Mouse (Mus musculus): ENCODE results near the gene Itgb4. TPM values are rescaled to one million over a fixed set of nuclear protein-coding genes. Genes with fewer than 3 reads are reported as not detected.

The Itgb4 gene
- polyA plus RNA-seq, 1 experiment from 2014 or later: 1.3 TPM

DNA sequence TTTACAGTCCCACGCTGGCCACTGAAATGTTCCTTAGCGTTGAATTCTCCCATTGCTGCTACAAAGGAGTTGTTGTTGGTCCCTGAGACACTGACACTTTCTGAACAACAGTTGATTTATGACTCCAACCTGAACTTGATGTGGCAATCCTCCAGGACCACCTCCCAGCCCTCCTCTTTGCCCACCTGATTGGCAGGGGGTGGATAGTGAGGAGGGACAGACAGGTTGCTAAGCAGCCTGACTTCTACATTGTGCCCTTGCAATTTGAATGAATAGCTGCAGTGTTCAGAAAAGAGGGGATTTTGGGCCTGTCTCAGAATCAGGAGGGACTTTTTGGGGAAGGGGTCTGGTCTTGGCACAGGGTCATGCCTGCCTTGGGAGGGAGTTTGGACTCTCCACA, 23.8 kb upstream of the Itgb4 start:
- H3K27me3 ChIP-seq: 0 out of 2 replicates have a peak, but pooled peaks cover 5% of the 10 kb centered on the region
- H3K4me2 ChIP-seq (replicated peaks): no peak overlapping the region
- no peaks in the 10 kb centered on the region for H3K9me3 ChIP-seq
- peaks cover 87% of the 10 kb centered on the region for H3K36me3 ChIP-seq
- H3K4me1 ChIP-seq: peaks cover 6% of the 10 kb centered on the region
- H3K27ac ChIP-seq (replicated peaks): no peak overlapping the region
- WGBS: 92% methylated on average over 2 of the region's 2 CpGs
- no peak overlapping the region for H3K4me3 ChIP-seq
- H3K9ac ChIP-seq (replicated peaks): no peak overlapping the region
- ATAC-seq (ENCODE audit: low FRiP score, low read depth): no peak

DNA sequence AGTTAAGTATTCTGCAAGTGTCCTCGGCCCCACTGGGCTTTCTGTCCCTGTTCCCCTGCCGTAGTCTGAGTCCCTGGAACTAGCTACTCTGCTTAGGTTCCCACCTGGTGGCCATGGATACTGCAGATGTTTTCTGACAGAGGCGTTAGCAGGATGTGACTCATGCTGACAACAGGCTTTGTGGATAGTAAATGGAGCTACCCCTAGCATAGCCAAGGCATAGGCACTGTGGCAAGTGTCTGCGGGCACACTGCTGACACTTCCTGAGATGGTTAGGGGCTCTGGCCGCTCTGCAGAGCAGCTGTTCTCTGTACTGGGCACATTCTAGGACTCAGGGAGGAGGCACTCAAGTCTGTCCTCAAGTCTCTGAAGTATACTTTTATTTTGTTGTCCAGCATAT, 19.8 kb upstream of the Itgb4 start:
- Histone ChIP-seq H3K9ac (replicated peaks) (no peak overlapping the region), H3K27me3 (0 out of 2 replicates have a peak, but pooled peaks cover 13% of the 10 kb centered on the region), H3K4me2 (replicated peaks) (no peak overlapping the region), H3K4me1 (peaks cover 18% of the 10 kb centered on the region), H3K9me3 (no peaks in the 10 kb centered on the region), H3K4me3 (no peak overlapping the region), H3K27ac (replicated peaks) (no peak overlapping the region), H3K36me3 (peaks cover 83% of the 10 kb centered on the region)
- no peak for ATAC-seq (ENCODE audit: low FRiP score, low read depth)
- WGBS: 92% methylated on average over 5 of the region's 5 CpGs

DNA sequence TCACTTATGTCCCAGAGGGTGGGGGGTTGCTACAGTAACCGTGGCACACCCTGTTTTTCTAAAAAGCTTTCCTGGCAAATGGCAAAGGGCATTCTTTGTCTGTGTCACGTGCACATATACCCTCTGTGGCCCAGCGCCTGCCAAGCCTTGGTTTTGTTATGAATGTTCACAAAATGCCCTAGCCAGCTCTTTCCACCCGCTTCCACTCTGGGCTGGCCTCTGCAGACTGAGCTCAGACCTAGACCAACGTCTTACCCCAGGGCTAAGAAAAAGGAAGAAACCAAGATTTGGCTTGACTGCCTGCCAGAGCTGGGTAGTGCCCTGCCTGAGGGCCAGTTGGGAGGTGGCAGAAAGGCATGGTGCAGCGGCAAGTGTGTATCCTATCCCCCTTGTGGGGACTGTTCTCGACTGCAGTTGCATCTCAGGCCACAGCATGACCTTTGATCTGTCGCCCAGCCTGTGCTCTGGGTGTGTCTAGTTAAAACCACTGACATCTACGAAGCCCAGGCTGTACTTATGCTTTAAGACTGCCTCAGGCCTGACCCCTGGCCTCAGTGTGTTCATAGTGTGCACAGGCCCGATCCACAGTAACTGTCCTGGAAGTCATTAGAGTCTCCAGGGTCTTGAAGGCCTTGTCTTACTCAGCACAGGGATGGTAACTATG, 19.2 kb upstream of the Itgb4 start:
- H3K36me3 ChIP-seq: peaks cover 84% of the 10 kb centered on the region
- no peak overlapping the region for H3K27ac ChIP-seq (replicated peaks)
- H3K27me3 ChIP-seq: 0 out of 2 replicates have a peak, but pooled peaks cover 13% of the 10 kb centered on the region
- H3K4me1 ChIP-seq: peaks cover 18% of the 10 kb centered on the region
- no peak overlapping the region for H3K4me2 ChIP-seq (replicated peaks)
- no peak for ATAC-seq (ENCODE audit: low FRiP score, low read depth)
- whole genome bisulfite sequencing: 73% methylated on average over 10 of the region's 10 CpGs
- H3K4me3 ChIP-seq: no peak overlapping the region
- H3K9me3 ChIP-seq: no peaks in the 10 kb centered on the region
- H3K9ac ChIP-seq (replicated peaks): no peak overlapping the region

GRCm38 (mm10) chr11:115956453-115956852, 18.1 kb upstream of the Itgb4 start:
- no peak for ATAC-seq (ENCODE audit: low FRiP score, low read depth)
- Histone ChIP-seq H3K9ac (replicated peaks) (no peak overlapping the region), H3K4me1 (peaks cover 18% of the 10 kb centered on the region), H3K36me3 (peaks cover 85% of the 10 kb centered on the region), H3K9me3 (no peaks in the 10 kb centered on the region), H3K27me3 (0 out of 2 replicates have a peak, but pooled peaks cover 13% of the 10 kb centered on the region), H3K4me2 (replicated peaks) (0 out of 2 replicates have a peak overlapping the region, but pooled peaks have one; percentile 7), H3K27ac (replicated peaks) (peak overlapping the region; percentile 42; the same call in 1 of the 2 replicates), H3K4me3 (no peak overlapping the region)
- WGBS: 13% methylated on average over 4 of the region's 4 CpGs

DNA sequence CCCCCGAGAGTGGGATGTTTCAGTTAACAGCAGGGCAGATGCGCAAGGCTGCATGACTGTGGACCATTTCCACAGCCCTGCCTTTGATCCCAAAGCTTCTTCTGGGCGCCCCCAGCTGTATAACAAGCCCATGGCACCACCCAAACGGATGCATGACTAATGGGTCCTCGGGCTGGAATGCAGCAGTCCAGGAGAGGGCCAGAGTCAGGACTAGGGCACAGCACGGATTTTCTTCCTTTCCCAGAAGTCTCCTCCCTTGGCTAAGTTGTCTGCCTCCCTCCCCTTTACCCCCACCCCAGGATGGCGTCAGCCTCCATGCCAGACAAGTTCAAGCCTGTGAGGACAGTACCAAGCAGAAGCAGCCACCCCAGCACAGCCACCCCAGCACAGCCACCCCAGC, 16.5 kb upstream of the Itgb4 start:
- H3K4me2 ChIP-seq (replicated peaks): no peak overlapping the region
- WGBS: 76% methylated on average over 7 of the region's 7 CpGs
- H3K27ac ChIP-seq (replicated peaks): no peak overlapping the region
- no peak for ATAC-seq (ENCODE audit: low FRiP score, low read depth)
- H3K9me3 ChIP-seq: no peaks in the 10 kb centered on the region
- peaks cover 85% of the 10 kb centered on the region for H3K36me3 ChIP-seq
- H3K4me1 ChIP-seq: peaks cover 18% of the 10 kb centered on the region
- H3K4me3 ChIP-seq: no peak overlapping the region
- H3K27me3 ChIP-seq: 0 out of 2 replicates have a peak, but pooled peaks cover 13% of the 10 kb centered on the region
- H3K9ac ChIP-seq (replicated peaks): no peak overlapping the region

DNA sequence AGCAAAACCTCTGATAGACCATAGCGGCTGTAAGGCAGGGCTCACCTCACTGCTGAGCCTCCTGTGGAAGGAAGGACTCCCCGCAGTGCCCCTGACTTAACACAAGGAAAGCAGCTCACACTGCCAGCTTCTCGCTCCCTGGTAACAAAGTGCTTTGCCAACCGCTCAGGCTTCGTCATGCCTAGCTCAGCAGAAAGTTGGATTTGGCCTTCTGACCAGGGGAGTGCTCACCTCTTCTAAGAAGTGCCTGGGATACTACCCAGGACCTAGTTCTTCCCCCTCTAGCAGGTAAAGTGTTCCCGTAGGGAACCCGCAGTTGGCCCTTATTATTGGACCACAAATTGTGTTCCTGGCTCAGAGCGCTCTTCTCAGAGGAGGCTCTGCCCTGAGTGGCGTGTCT, 15.5 kb upstream of the Itgb4 start:
- WGBS: 97% methylated on average over 9 of the region's 9 CpGs
- no peak for ATAC-seq (ENCODE audit: low FRiP score, low read depth)

DNA sequence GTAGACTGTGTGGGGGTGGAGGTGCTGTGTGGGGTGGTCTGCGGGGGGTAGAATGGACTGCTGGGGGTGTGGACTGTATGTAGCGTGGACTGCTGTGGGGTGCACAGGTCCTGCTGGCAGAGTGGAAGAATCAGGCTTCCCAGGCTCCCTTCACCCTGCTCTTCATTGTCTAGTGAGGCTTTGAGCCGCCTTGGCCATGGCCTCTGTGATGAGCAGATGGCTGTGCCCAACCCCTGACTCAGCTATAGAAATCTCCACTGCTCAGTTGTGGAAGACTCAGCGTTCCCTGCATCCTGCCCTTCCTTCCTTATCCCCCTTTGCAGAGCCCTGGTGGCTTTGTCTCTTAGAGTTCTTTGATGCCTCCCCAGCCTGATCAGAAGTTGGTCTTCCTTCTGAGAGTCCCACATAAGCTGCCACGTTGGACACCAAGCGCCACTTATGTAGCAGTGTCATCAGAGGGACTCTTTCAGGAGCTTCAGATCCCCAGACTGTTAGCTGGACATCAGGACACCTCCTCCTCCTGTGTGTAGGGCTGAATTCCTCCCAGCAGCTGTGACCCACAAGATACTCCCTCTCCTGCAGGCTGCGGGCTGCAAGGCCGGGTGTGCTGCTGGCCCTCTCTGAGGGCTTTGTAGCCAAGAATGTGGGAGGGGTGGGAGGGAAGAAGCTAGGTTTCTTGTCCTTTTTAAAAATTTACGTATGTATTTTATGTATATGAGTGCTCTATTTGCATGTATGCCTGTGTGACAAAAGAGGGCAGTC, 11.7 kb upstream of the Itgb4 start:
- no peak for ATAC-seq (ENCODE audit: low FRiP score, low read depth)
- no peak overlapping the region for H3K4me2 ChIP-seq (replicated peaks)
- H3K9me3 ChIP-seq: no peaks in the 10 kb centered on the region
- WGBS: 89% methylated on average over 9 of the region's 9 CpGs
- H3K4me1 ChIP-seq: no peaks in the 10 kb centered on the region
- peaks cover 92% of the 10 kb centered on the region for H3K36me3 ChIP-seq
- 0 out of 2 replicates have a peak, but pooled peaks cover under 1% of the 10 kb centered on the region for H3K27me3 ChIP-seq
- no peak overlapping the region for H3K4me3 ChIP-seq
- H3K27ac ChIP-seq (replicated peaks): no peak overlapping the region
- no peak overlapping the region for H3K9ac ChIP-seq (replicated peaks)

More for the DNA sequence above, 15.5 kb upstream of the Itgb4 start:
- H3K27me3 ChIP-seq: 0 out of 2 replicates have a peak, but pooled peaks cover 13% of the 10 kb centered on the region
- H3K27ac ChIP-seq (replicated peaks): no peak overlapping the region
- H3K4me2 ChIP-seq (replicated peaks): no peak overlapping the region
- no peaks in the 10 kb centered on the region for H3K9me3 ChIP-seq
- H3K36me3 ChIP-seq: peaks cover 85% of the 10 kb centered on the region
- H3K4me1 ChIP-seq: peaks cover 18% of the 10 kb centered on the region
- H3K4me3 ChIP-seq: no peak overlapping the region
- H3K9ac ChIP-seq (replicated peaks): no peak overlapping the region

- Histone ChIP-seq H3K9ac (replicated peaks) (no peak overlapping the region), H3K4me3 (no peak overlapping the region), H3K36me3 (peaks cover 72% of the 10 kb centered on the region), H3K27ac (replicated peaks) (no peak overlapping the region), H3K4me1 (no peaks in the 10 kb centered on the region), H3K27me3 (no peaks in the 10 kb centered on the region), H3K4me2 (replicated peaks) (no peak overlapping the region), H3K9me3 (no peaks in the 10 kb centered on the region)
- WGBS: 93% methylated on average over 10 of the region's 10 CpGs
- ATAC-seq (ENCODE audit: low FRiP score, low read depth): no peak
Observed at GRCm38 (mm10) chr11:115964977-115965604, 9.4 kb upstream of the Itgb4 start.

DNA sequence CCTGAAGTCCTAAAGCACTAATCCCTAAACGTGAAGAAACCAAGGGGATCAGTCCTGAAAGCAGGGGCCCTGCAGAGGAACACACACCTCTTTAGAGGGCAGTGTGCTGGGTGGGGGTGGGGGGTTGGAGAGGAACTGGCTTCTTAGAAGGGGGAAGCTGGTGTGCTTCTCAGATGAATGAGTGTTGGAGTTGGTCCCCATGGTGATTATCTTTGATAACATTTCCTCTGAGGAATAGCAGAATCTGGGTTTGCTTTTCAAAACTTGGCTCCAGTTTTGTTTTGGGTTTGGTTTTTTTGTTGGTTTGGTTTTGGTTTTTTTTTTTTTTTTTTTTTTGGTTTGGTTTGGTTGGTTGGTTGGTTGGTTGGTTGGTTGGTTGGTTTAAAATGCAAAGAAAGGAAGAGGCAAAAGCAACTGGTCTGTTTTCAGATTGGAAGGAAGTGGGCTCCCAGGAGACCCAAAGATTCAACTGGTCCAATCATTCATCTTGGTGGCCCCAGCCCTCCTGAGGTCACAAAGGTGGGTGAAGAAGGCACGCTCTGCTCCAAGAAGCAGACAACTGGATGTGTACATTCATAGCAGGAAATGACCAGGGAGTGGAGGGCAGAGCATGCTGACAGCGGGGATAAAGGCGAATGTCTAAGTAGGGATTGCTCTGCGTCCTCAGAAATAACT, 5.6 kb upstream of the Itgb4 start:
- no peak overlapping the region for H3K9ac ChIP-seq (replicated peaks)
- H3K36me3 ChIP-seq: peaks cover 34% of the 10 kb centered on the region
- H3K27me3 ChIP-seq: peaks cover 11% of the 10 kb centered on the region
- ATAC-seq (ENCODE audit: low FRiP score, low read depth): no peak
- no peak overlapping the region for H3K4me2 ChIP-seq (replicated peaks)
- 0 out of 2 replicates have a peak, but pooled peaks cover 2% of the 10 kb centered on the region for H3K4me1 ChIP-seq
- no peak overlapping the region for H3K4me3 ChIP-seq
- no peak overlapping the region; the same call in 1 of the 2 replicates for H3K27ac ChIP-seq (replicated peaks)
- 68% methylated on average over 5 of the region's 5 CpGs for WGBS
- no peaks in the 10 kb centered on the region for H3K9me3 ChIP-seq

DNA sequence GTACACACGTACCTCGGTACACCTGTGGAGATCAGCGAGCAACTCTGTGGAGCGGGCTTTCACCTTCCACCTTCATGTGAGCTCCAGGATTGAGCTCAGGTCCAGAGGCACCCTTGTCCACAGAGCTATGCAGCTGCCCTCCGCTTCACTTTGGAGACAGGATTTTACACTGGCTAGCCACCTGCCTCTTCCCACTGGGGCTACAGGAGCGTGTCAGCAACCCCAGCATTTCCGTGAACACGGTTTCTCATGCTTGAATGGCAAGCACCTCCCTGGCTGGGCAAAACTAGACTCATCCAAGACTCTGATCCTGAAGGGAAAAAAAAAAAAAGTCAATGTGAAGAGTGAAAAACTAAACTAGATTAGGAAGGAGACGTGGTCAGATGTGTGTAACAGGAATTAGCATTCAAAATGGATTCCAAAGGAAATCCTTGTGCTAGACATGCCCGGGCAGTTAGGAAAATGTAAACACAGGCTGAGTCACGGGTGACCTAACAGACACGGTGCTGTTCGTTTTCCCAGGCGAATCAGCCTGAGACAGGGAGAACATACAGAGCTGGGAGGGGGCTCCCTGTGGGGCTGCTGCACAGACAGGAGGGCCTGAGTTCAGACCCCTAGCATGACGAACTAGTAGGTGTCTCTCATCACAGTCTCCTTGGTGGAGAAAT, 4.4 kb upstream of the Itgb4 start:
- Histone ChIP-seq H3K27ac (replicated peaks) (no peak overlapping the region), H3K9ac (replicated peaks) (no peak overlapping the region; the same call in 1 of the 2 replicates), H3K27me3 (peaks cover 23% of the 10 kb centered on the region), H3K36me3 (peaks cover 21% of the 10 kb centered on the region), H3K4me1 (peaks cover 11% of the 10 kb centered on the region), H3K4me3 (no peak overlapping the region), H3K9me3 (no peaks in the 10 kb centered on the region), H3K4me2 (replicated peaks) (no peak overlapping the region)
- WGBS: 62% methylated on average over 15 of the region's 15 CpGs
- ATAC-seq (ENCODE audit: low FRiP score, low read depth): no peak

DNA sequence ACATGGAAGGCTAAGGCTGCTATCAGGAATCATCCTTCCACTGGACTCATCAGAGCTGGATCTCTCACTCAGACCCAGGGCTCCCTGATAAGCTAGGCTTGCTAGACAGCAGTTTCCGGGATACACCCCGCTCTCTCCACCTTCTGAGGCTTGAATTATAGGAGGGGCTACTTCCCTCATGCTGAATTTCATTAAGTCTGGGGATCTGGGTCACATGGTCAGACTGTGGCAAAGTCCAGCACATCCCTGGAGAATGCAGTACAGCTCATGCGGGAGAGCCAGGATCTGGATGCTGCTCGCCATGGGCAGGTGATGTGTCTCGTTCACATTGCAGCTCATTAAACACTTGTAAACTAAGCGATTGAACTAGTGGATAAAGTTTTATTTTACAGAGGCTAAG, 3.5 kb upstream of the Itgb4 start:
- WGBS: 65% methylated on average over 6 of the region's 6 CpGs
- Histone ChIP-seq H3K4me1 (peaks cover 12% of the 10 kb centered on the region), H3K27ac (replicated peaks) (no peak overlapping the region), H3K9ac (replicated peaks) (no peak overlapping the region), H3K27me3 (peaks cover 32% of the 10 kb centered on the region), H3K4me2 (replicated peaks) (no peak overlapping the region), H3K4me3 (no peak overlapping the region), H3K36me3 (peaks cover 12% of the 10 kb centered on the region), H3K9me3 (no peaks in the 10 kb centered on the region)
- no peak for ATAC-seq (ENCODE audit: low FRiP score, low read depth)

All from midbrain, embryonic 12.5 days (tissue).